Mouse (Mus musculus): ENCODE data around the gene Adgrg7.

Gene Adgrg7

DNA sequence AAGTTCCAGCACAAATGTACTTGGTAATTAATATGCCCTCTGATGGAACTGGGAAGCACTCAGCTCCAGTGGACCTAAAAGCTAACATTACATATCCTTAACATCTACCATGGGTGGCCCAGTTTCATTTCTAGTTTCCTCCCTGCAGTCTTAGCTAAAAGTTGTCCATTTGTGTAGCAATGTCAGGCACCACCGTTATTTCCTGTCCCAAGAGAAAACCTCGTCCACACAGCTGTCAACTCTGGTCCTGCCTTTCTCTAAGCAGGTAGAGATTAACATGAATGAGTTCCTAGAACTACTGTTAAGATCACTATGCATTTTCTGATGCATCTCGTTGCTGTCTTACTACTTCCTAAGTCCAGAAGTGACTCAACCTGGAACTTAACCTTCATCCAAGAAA is 80.0 kb downstream of the Adgrg7 start:
- DNase-seq (ENCODE audit: low read depth, low spot score): no peak

- DNase-seq (ENCODE audit: low read depth, low spot score): no peak
Measured at GRCm38 (mm10) chr16:56710071-56710470, 85.6 kb downstream of the Adgrg7 start.

DNA sequence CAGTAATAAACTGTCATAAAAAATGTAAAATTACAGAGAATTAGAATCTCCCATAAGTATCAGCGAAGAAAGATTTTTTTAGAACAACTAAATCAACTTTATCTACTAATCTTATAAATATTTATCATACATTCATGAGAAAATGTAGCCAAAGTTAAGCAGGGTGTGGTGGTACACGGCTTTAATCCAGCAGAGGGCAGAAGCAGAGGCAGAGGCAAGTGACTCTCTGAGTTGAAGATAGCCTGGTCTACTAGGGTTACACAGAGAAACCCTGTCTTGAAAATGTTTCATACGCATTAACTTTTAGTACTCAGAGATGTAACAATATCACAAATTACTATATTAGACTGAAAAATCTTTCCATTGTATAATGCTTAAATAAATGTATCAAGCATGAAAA is 89.9 kb downstream of the Adgrg7 start:
- no peak for DNase-seq (ENCODE audit: low read depth, low spot score)

GRCm38 (mm10) chr16:56700898-56701297 is 94.8 kb downstream of the Adgrg7 start:
- DNase-seq (ENCODE audit: low read depth, low spot score): no peak

- no peak for DNase-seq (ENCODE audit: low read depth, low spot score)
Measured at GRCm38 (mm10) chr16:56696448-56696847, 99.2 kb downstream of the Adgrg7 start.

GRCm38 (mm10) chr16:56690715-56691114 is 104.9 kb downstream of the Adgrg7 start:
- DNase-seq (ENCODE audit: low read depth, low spot score): no peak

DNA sequence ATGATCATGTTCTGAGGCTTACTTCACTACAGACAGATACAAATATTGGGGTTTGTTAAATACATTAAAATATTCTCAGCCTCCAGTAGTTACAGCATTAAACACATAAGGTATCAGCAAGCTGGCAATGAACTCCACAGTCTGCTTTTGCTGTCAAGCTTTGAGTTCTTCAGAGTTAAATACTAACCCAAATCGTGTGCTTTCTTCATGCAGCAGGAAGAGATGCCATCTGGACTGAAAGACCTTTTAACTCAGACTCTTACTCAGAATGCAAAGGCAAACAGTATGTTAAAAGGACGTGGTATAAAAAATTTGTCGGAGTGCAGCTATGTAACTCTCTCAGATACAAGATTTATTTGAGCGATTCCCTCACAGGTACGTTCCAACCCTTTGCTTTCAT is 108.9 kb downstream of the Adgrg7 start:
- DNase-seq (ENCODE audit: low read depth, low spot score): no peak

GRCm38 (mm10) chr16:56681010-56681645 is 114.5 kb downstream of the Adgrg7 start:
- no peak for DNase-seq (ENCODE audit: low read depth, low spot score)

GRCm38 (mm10) chr16:56677146-56677545 is 118.5 kb downstream of the Adgrg7 start:
- DNase-seq (ENCODE audit: low read depth, low spot score): no peak
